Mouse (Mus musculus) lung, adult 2 months (tissue): ENCODE data around the gene Zap70. TPM values are rescaled to one million over a fixed set of nuclear protein-coding genes. Genes with fewer than 3 reads are reported as not detected.
A peak's percentile ranks its signal among the peaks of the same experiment; 100 is the strongest.

Experiments used
- DNase-seq: peaks from one replicate; pipeline ENCODE4 v3.0.0; 2022
- H3K4me1 ChIP-seq: fragments of 200-500 bp; 2 replicates; pipeline ENCODE4 v1.6.1; 2011; ENCODE audit warnings: low read length; ENCODE audit not compliant: control insufficient read depth, insufficient read depth
- H3K4me3 ChIP-seq: fragments of 200-500 bp; replicated peaks from 2 replicates; pipeline ENCODE3; 2011; ENCODE audit warnings: low read depth, mild to moderate bottlenecking, control low read depth, low read length; ENCODE audit errors: extremely low read depth
- CTCF ChIP-seq: fragments of 200-500 bp; IDR thresholded peaks from 2 replicates; pipeline ENCODE4 v1.5.1; 2011; ENCODE audit warnings: mild to moderate bottlenecking, low read length, control low read depth; ENCODE audit not compliant: insufficient read depth
- POLR2A ChIP-seq: fragments of 200-500 bp; IDR thresholded peaks from 2 replicates; pipeline ENCODE4 v1.6.1; 2011; ENCODE audit warnings: low read depth, mild to moderate bottlenecking, control low read depth, low read length, borderline replicate concordance; ENCODE audit errors: extremely low read depth
- WGBS: fragments of 180-500 bp; shearing (Covaris S2); methylation state at CpG from one replicate; pipeline ENCODE4 v1.1.7; 2018; 5-methylcytosine and 5-hydroxymethylcytosine counted together
- polyA plus RNA-seq: library from polyadenylated mRNA; depleted of rRNA; stranded (reverse); fragments of >200 nt; gene quantifications from 2 replicates; pipeline ENCODE4 v1.2.3, GENCODE M21; 2012

Zap70 gene
- polyA plus RNA-seq, 1 experiment, result 10.9 TPM

GRCm38 (mm10) chr1:36770998-36771397 is 9.4 kb downstream of the Zap70 start:
- no peak for TF ChIP-seq POLR2A
- no peak for TF ChIP-seq CTCF
- WGBS, result 51% methylated on average over 27 of the region's 27 CpGs
- H3K4me1 ChIP-seq, result 0 out of 2 replicates have a peak, but pooled peaks cover 2% of the 10 kb centered on the region
- H3K4me3 ChIP-seq, result no peak overlapping the region
- DNase-seq, result no peak

- 87% methylated on average over 9 of the region's 9 CpGs for WGBS
- Histone ChIP-seq H3K4me3 (no peak overlapping the region), H3K4me1 (0 out of 2 replicates have a peak, but pooled peaks cover 2% of the 10 kb centered on the region)
- no peak for DNase-seq
- TF ChIP-seq POLR2A (no peak), CTCF (no peak)
Measured at GRCm38 (mm10) chr1:36772198-36772934, 10.8 kb downstream of the Zap70 start.

- Histone ChIP-seq H3K4me1 (peaks cover 2% of the 10 kb centered on the region; the same call in 1 of the 2 replicates), H3K4me3 (no peak overlapping the region)
- WGBS, result 80% methylated on average over 13 of the region's 13 CpGs
- no peak for TF ChIP-seq POLR2A
- TF ChIP-seq CTCF, result no peak
- no peak for DNase-seq
Measured at GRCm38 (mm10) chr1:36780793-36781192, 19.2 kb downstream of the Zap70 start.

GRCm38 (mm10) chr1:36782476-36782875 is 20.9 kb downstream of the Zap70 start:
- TF ChIP-seq CTCF, result no peak
- TF ChIP-seq POLR2A, result no peak
- Histone ChIP-seq H3K4me3 (no peak overlapping the region), H3K4me1 (peaks cover 2% of the 10 kb centered on the region; the same call in 1 of the 2 replicates)
- 70% methylated on average over 11 of the region's 11 CpGs for whole genome bisulfite sequencing
- no peak for DNase-seq

- WGBS, result 4% methylated on average over 20 of the region's 20 CpGs
- DNase-seq, result peak; percentile 72
- TF ChIP-seq CTCF (peak; percentile 74), POLR2A (no peak)
- Histone ChIP-seq H3K4me1 (peaks cover 2% of the 10 kb centered on the region; the same call in 1 of the 2 replicates), H3K4me3 (peak overlapping the region; percentile 19)
Measured at GRCm38 (mm10) chr1:36784365-36785134, 23.0 kb downstream of the Zap70 start.

GRCm38 (mm10) chr1:36785238-36785641 is 23.6 kb downstream of the Zap70 start:
- DNase-seq, result no peak
- WGBS, result 4% methylated on average over 16 of the region's 16 CpGs

GRCm38 (mm10) chr1:36786377-36786776 is 24.8 kb downstream of the Zap70 start:
- no peak overlapping the region for H3K4me3 ChIP-seq
- 94% methylated on average over 7 of the region's 7 CpGs for WGBS
- H3K4me1 ChIP-seq, result peaks cover 2% of the 10 kb centered on the region; the same call in 1 of the 2 replicates
- TF ChIP-seq CTCF, result peak; percentile 13; the same call in 1 of the 2 replicates
- no peak for TF ChIP-seq POLR2A
- DNase-seq, result no peak

More at GRCm38 (mm10) chr1:36785238-36785641, 23.6 kb downstream of the Zap70 start:
- Histone ChIP-seq H3K4me1 (peaks cover 2% of the 10 kb centered on the region; the same call in 1 of the 2 replicates), H3K4me3 (peak overlapping the region; percentile 19)
- TF ChIP-seq POLR2A (no peak), CTCF (no peak)

- 73% methylated on average over 8 of the region's 8 CpGs for WGBS
- Histone ChIP-seq H3K4me1 (peaks cover 2% of the 10 kb centered on the region; the same call in 1 of the 2 replicates), H3K4me3 (no peak overlapping the region)
- TF ChIP-seq CTCF, result no peak
- TF ChIP-seq POLR2A, result no peak
- DNase-seq, result no peak
Measured at GRCm38 (mm10) chr1:36789416-36789815, 27.8 kb downstream of the Zap70 start.

GRCm38 (mm10) chr1:36796711-36797110 is 35.1 kb downstream of the Zap70 start:
- 80% methylated on average over 7 of the region's 7 CpGs for WGBS
- TF ChIP-seq POLR2A (no peak), CTCF (no peak)
- no peak for DNase-seq
- Histone ChIP-seq H3K4me1 (no peaks in the 10 kb centered on the region), H3K4me3 (no peak overlapping the region)
